Mouse (Mus musculus) ES-Bruce4 (cell line): Measurements from ENCODE around the gene Shisa9.

Experiments used
- CTCF ChIP-seq: IDR thresholded peaks from one replicate; pipeline ENCODE4 v1.8.1; 2011; ENCODE audit warnings: low read depth, low read length
- EP300 ChIP-seq: IDR thresholded peaks from 2 replicates; pipeline ENCODE4 v1.6.1; 2011; ENCODE audit warnings: low read depth, low read length; ENCODE audit not compliant: insufficient read depth
- POLR2A ChIP-seq: IDR thresholded peaks from one replicate; pipeline ENCODE4 v1.8.1; 2011; ENCODE audit warnings: low read length; ENCODE audit not compliant: insufficient read depth

DNA sequence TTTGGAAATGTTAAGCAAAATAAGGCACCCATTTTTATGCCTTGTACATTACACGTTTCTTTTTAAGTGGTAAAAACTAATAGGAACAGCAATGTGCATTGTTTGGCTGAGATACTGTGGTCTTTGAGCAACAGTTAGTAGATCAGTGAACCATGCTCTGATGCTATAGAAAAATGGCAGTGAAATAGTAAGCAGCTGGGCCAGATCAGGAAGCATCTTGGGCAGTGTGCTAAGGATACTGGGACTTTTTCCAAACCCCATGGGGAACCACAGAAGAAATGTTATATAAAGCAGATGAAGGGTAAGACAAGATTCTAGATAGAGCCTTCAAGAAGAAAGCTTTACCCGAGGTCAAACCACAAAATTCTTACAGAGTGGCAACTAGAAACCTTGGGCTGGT lies 205.8 kb downstream of the Shisa9 start:
- TF ChIP-seq EP300 (no peak), CTCF (no peak), POLR2A (no peak)
